Mouse (Mus musculus) C2C12 (cell line): ENCODE measurements around the gene C5ar1.

ENCODE experiments used
- CEBPB ChIP-seq: IDR thresholded peaks from one replicate; pipeline ENCODE4 v1.6.1; 2011; ENCODE audit warnings: low read depth, mild to moderate bottlenecking, control low read depth, moderate library complexity
- CTCF ChIP-seq: IDR thresholded peaks from one replicate; pipeline ENCODE4 v1.5.1; 2011; ENCODE audit not compliant: control insufficient read depth, insufficient read depth, insufficient read length
- FOSL1 ChIP-seq: IDR thresholded peaks from one replicate; pipeline ENCODE4 v1.8.0; 2011; ENCODE audit warnings: mild to moderate bottlenecking, low read length; ENCODE audit not compliant: poor library complexity, insufficient read depth, severe bottlenecking
- MAX ChIP-seq: IDR thresholded peaks from one replicate; pipeline ENCODE4 v1.6.1; 2011; ENCODE audit warnings: mild to moderate bottlenecking, control low read depth
- MYOD1 ChIP-seq: IDR thresholded peaks from one replicate; pipeline ENCODE4 v1.6.1; 2011; ENCODE audit warnings: low read depth; ENCODE audit not compliant: control insufficient read depth, insufficient read length
- USF1 ChIP-seq: IDR thresholded peaks from one replicate; pipeline ENCODE4 v1.6.1; 2011; ENCODE audit warnings: low read depth, mild to moderate bottlenecking, control low read depth, moderate library complexity

DNA sequence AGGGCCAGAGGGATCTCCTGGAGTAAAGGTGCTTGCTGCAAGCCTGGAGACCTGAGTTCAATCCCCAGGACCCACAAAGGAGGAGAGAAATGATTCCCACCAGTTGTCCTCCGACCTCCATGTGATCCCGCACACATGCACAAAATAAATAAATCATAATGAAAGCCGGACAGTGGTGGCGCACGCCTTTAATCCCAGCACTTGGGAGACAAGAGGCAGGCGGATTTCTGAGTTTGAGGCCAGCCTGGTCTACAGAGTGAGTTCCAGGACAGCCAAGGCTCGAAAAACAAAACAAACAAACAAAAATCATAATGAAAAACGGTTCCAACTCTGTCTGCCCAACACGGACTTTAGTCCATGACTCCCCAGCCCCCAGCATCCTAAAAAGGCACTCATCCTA lies 25.6 kb upstream of the C5ar1 start:
- TF ChIP-seq MAX (no peak), CEBPB (no peak), CTCF (no peak), USF1 (no peak), MYOD1 (no peak), FOSL1 (no peak)
